Mouse (Mus musculus) ES-E14 (cell line): ENCODE measurements at regions not wholly inside any gene's neighbourhood (a gene's known extent, or its start where the extent isn't known, plus 50 kb on each side); places are given as distances from the start of the nearest gene placed in this dataset.

ENCODE experiments used
- DNase-seq: peaks from one replicate; pipeline ENCODE4 v3.0.0-alpha.2; 2013; ENCODE audit warnings: low read depth, low spot score
- H3K27ac ChIP-seq: 2 replicates; pipeline ENCODE4 v1.5.1; 2012; ENCODE audit warnings: low read depth, mild to moderate bottlenecking, low read length, moderate library complexity, mixed read lengths; ENCODE audit not compliant: poor library complexity, insufficient read depth, severe bottlenecking
- H3K36me3 ChIP-seq: 2 replicates; pipeline ENCODE4 v1.6.1; 2012; ENCODE audit warnings: mild to moderate bottlenecking, low read length, moderate library complexity, mixed read lengths; ENCODE audit not compliant: control insufficient read depth, poor library complexity, insufficient read depth, severe bottlenecking
- H3K4me1 ChIP-seq, 2 experiments: fragments of 150-350 bp in 1 of 2; sonication (generic) in 1 of 2; 2 replicates each; pipeline ENCODE4 v1.6.1; 2012; ENCODE audit warnings: low read length in 2 of 2, mild to moderate bottlenecking in 1 of 2, mixed read lengths in 1 of 2; ENCODE audit not compliant: control insufficient read depth in 2 of 2, insufficient read depth in 2 of 2, poor library complexity in 1 of 2
- H3K4me3 ChIP-seq, 2 experiments: fragments of 150-350 bp in 1 of 2; sonication (generic) in 1 of 2; 2 replicates each; pipeline ENCODE4 v1.5.1; 2012; ENCODE audit warnings: low read length in 2 of 2, low read depth in 1 of 2, mild to moderate bottlenecking in 1 of 2, mixed read lengths in 1 of 2; ENCODE audit not compliant: insufficient read depth in 1 of 2, poor library complexity in 1 of 2, severe bottlenecking in 1 of 2
- H3K9ac ChIP-seq: 2 replicates; pipeline ENCODE4 v1.6.1; 2012; ENCODE audit warnings: low read depth, mild to moderate bottlenecking, low read length, mixed read lengths; ENCODE audit not compliant: poor library complexity, insufficient read depth, severe bottlenecking
- H3K9me3 ChIP-seq: fragments of 150-350 bp; sonication (generic); 2 replicates; pipeline ENCODE4 v1.6.1; 2012; ENCODE audit warnings: low read depth, mild to moderate bottlenecking, low read length; ENCODE audit not compliant: control insufficient read depth, insufficient read depth
- CHD2 ChIP-seq: IDR thresholded peaks from 2 replicates; pipeline ENCODE4 v1.6.1; 2014; ENCODE audit warnings: mild to moderate bottlenecking, low read depth, low read length, inconsistent platforms
- HCFC1 ChIP-seq: IDR thresholded peaks from 2 replicates; pipeline ENCODE4 v1.6.1; 2012; ENCODE audit warnings: low read length, inconsistent platforms, borderline replicate concordance; ENCODE audit not compliant: insufficient read depth
- MAFK ChIP-seq: IDR thresholded peaks from 2 replicates; pipeline ENCODE4 v1.6.1; 2014; ENCODE audit warnings: mild to moderate bottlenecking, low read depth, low read length, inconsistent platforms; ENCODE audit not compliant: insufficient read depth
- ZC3H11A ChIP-seq: IDR thresholded peaks from 2 replicates; pipeline ENCODE4 v1.6.1; 2012; ENCODE audit warnings: low read depth, mild to moderate bottlenecking, inconsistent platforms, low read length, borderline replicate concordance
- ZNF384 ChIP-seq: IDR thresholded peaks from 2 replicates; pipeline ENCODE4 v1.6.1; 2012; ENCODE audit warnings: low read depth, low read length, inconsistent platforms
- in situ Hi-C, 2 experiments: fragments of 600-800 bp; cut with MboI; formaldehyde crosslinking; loops; one replicate each; pipeline ENCODE4 v1.15.1; 2025; ENCODE audit warnings: low sequenced_read_pairs in 2 of 2, inconsistent platforms in 1 of 2; ENCODE audit not compliant: unreplicated experiment in 2 of 2

DNA sequence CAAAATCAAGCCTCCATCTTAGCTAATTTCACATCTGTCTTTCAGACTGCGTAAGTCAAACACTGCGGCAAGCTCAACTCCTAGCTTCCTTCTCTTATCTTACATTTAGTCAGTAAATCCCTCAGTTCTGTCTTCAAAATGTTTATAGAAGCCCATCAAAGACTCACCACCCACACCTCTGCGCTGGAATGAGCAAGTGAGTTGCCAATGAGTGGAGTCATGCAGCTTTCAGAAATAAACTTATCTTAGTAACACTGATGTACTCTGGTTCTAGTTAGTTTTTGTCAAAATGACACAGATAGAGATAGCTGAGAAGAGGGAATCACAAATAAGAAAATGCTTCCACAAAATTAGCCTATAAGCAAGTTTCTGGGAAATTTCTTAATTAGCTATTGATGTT, 280.7 kb upstream of the Prkd1 start:
- Histone ChIP-seq H3K9me3 (no peaks in the 10 kb centered on the region), H3K9ac (no peak overlapping the region), H3K27ac (no peak overlapping the region), H3K4me3 (no peak overlapping the region), H3K4me1 (no peaks in the 10 kb centered on the region), H3K36me3 (no peaks in the 10 kb centered on the region)
- DNase-seq = no peak
- TF ChIP-seq ZC3H11A (no peak), ZNF384 (no peak), CHD2 (no peak)
- in situ Hi-C loops = loop anchor here in 1 of 2 experiments (25.0 kb wide), 1 partner anchor 1567 kb away; no protein-coding TSS in a partner anchor

DNA sequence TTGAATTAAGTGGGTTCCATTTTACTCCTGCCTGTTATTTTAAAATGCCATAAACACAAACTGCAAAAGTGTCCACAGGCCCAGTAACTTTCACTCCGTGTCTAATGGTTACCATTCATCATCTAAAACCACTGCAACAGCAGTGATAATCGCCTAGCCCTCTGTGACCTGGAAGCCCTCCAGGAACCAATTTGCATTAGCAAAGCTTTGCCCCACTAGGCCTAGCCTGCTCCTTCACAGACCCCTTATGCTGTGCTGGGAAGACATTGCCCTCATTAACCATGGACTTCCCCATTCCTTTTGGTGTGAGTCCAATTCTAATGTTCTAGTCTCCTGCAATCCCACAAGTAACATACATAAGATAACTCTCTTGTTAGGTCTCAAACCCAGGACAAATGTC, 277.3 kb upstream of the Prkd1 start:
- H3K36me3 ChIP-seq = no peaks in the 10 kb centered on the region
- no peak overlapping the region for H3K27ac ChIP-seq
- H3K4me1 ChIP-seq = no peaks in the 10 kb centered on the region
- H3K9ac ChIP-seq = no peak overlapping the region
- DNase-seq = no peak
- in situ Hi-C loops = loop anchor here in 1 of 2 experiments (25.0 kb wide), 1 partner anchor 1564 kb away; no protein-coding TSS in a partner anchor
- no peak for TF ChIP-seq ZNF384
- no peak for TF ChIP-seq ZC3H11A
- no peak for TF ChIP-seq MAFK
- no peak for TF ChIP-seq CHD2
- TF ChIP-seq HCFC1 = no peak
- no peaks in the 10 kb centered on the region for H3K9me3 ChIP-seq
- H3K4me3 ChIP-seq = no peak overlapping the region

DNA sequence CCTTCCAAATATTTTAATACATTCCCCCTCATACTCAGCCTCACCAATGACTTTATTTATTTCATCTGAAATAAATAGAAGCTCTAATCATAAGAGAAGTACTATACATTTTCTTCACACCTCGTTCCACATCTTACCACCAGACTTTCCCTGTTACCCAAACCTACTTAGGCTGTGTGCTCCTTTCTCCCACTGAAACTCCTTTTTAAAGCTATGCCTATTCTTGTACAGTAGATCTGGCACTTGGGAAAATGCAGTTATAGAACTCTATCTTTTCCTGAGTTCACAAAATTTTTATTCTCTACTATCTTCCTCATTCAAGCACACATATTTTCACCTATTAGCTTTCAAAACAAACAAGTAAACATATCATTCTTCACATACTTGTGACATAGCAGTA, 272.8 kb upstream of the Prkd1 start:
- no peak for TF ChIP-seq CHD2
- TF ChIP-seq MAFK = no peak
- TF ChIP-seq ZC3H11A = no peak
- TF ChIP-seq HCFC1 = no peak
- no peak for TF ChIP-seq ZNF384
- Histone ChIP-seq H3K36me3 (no peaks in the 10 kb centered on the region), H3K9ac (no peak overlapping the region), H3K9me3 (no peaks in the 10 kb centered on the region), H3K4me1 (no peaks in the 10 kb centered on the region), H3K4me3 (no peak overlapping the region), H3K27ac (no peak overlapping the region)
- DNase-seq = no peak
- in situ Hi-C loops = no loop called here

DNA sequence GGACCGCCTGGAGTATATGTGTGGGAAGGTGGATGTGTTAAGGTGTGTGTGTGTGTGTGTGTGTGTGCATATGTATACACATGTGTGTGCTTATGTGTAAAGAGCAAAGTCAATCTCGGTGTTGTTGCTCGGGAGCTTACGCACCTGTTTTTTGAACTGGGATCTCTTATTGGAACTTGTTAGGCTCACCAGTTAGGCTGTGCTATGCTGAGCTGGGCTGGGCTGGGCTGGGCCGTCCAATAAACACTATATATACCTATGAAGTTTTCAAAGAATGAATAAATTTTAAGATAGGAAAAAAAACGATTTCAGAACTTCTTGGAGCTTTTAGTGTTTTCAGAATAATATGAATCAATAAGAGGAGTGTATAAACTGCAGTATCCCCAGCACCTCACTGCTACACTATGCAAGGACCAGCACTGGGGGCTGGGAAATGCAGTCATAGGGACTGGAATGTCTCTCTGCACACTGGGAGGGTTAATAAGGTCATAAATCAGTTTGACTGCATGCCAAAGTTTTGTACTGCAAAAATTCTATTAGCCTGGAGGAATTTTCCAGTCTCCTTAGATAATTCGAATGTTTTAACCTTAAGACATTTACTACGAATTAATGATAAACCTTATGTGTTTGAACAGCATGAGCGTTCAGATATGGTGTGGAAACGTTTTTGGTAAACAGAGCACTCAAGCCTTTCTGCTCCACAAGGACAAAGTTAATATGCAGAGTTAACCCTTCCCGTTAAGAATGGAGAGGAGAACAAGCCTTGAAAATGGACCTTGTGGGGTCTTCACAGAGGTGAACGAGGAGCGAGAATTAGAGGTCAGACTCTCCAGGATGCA, 250.9 kb upstream of the Prkd1 start:
- Histone ChIP-seq H3K4me3 (no peak overlapping the region), H3K4me1 (no peaks in the 10 kb centered on the region), H3K36me3 (no peaks in the 10 kb centered on the region), H3K9me3 (no peaks in the 10 kb centered on the region), H3K27ac (no peak overlapping the region), H3K9ac (no peak overlapping the region)
- TF ChIP-seq MAFK (no peak), CHD2 (no peak), ZNF384 (no peak), HCFC1 (no peak), ZC3H11A (no peak)
- no peak for DNase-seq
- in situ Hi-C loops = no loop called here

DNA sequence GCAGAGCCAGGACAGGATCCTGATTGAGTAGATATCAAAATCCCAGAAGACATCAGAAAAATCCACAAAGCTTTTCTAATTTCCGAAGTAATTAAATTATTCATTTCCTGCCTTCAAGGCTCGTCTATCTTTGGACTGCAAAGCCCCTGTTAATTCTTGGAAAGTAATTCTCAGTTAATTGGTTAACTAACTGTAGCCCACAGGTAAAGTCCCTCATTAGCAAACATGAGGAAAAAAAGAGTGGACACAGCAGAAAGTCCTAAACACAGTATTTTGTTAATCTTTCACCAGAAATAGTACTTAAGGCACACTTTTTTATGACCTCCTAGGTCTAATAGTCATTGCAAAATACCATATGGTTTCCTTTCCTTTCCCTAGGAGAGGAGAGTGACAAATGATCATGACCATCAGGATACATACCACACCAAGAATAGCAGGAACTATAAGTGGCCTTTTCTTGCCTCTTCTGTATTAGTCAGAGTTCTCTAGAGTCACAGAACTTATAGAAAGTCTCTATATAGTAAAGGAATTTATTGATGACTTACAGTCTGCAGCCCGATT, 248.8 kb upstream of the Prkd1 start:
- no peaks in the 10 kb centered on the region for H3K36me3 ChIP-seq
- no peak overlapping the region for H3K9ac ChIP-seq
- no peak overlapping the region for H3K4me3 ChIP-seq
- in situ Hi-C loops = no loop called here
- H3K9me3 ChIP-seq = no peaks in the 10 kb centered on the region
- TF ChIP-seq MAFK (no peak), CHD2 (no peak), HCFC1 (no peak), ZNF384 (no peak), ZC3H11A (no peak)
- H3K27ac ChIP-seq = no peak overlapping the region
- DNase-seq = no peak
- no peaks in the 10 kb centered on the region for H3K4me1 ChIP-seq
